Mouse (Mus musculus) spleen, postnatal 4 days (tissue): ENCODE measurements around the gene Cd9.
A peak's percentile ranks its signal among the peaks of the same experiment; 100 is the strongest.

ENCODE experiments used
- DNase-seq, 2 experiments: peaks; one replicate each; pipeline ENCODE4 v3.0.0; 2022; ENCODE audit warnings: low spot score in 2 of 2

The Cd9 gene

DNA sequence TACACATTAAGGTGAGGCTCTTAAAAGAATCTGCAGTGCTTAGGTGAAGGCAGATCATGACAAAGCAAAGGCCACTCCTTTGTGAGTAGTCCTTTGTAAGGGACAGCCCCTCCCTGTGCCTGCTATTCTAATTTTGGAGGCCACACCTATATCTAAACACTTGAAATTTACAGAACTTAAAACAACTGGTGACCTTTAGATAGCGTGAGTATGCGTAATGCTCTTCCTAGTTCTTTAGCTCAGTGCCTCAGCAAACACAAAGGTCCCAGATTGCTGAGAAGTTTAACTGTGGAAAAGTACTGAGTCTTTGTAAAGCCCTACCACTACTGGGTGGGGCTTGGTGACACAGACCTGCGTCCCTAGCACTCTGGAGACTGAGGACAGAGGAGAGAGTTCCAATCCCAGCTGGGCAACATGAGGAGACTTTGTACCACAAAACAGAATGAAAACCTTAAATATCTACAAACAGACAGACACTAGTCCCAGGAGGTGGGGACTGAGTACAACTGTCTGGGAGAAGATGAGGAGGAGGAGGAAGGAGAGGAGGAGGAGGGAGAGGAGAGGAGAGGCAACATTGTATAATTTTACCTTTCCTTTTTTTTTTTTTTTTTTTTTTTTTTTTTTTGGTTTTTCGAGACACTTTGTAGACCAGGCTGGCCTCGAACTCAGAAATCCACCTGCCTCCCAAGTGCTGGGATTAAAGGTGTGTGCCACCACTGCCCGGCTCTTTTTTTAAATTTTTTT lies 60.7 kb downstream of the Cd9 start:
- DNase-seq: no peak

DNA sequence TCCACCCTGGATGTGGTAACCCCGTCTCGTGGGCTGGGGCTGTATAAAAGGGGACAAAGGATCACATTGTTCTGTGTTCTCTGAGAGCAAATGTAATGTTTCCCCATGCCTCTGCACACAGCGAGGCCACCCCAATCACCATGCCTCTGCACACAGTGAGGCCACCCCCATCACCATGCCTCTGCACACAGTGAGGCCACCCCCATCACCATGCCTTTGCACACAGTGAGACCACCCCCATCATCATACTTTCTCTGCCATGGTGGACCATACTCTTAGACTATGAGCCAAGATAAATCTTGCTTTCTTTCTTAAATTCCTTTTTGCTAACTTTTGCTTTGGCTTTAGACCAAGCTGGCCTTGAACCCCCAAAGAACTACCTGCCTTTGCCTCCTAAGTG lies 61.3 kb downstream of the Cd9 start:
- DNase-seq: no peak

DNA sequence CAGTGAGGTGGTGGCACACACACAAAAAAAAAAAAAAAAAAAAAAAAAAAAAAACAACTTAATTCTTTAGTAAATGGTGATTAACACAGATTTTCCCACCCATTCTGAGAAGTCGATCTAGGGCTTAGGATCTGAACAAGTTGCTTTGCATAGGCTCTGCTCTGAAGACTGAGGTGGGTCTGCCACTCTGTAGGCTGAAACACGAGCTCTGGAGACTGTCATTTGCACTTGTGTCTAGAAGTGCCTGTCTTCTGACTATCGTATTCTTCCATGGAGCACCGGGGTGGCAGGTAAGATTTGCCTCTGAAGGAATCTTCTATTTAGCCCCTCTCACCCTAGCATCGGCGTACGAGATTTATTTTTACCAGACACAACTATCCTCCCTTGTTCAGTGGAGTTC lies 62.1 kb downstream of the Cd9 start:
- no peak for DNase-seq

DNA sequence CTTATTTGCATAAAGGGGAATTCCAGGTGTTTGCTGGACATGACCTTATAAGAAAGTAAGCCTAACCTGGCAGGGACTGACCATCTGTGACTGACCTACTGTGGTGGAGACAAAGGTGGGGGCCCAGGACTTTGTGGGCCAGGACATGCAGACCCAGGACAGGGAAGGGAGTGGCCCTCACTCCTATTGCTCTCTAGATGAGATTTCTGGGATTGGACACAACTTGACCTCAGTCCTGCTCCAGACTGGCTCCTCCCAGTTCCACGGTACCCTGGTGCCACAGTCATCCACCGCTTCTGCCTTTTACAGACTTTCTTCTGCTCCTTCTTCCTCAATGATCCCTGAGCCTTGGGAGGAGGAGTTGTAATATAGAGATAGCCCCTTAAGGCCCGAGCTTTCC lies 63.6 kb downstream of the Cd9 start:
- no peak for DNase-seq

GRCm38 (mm10) chr6:125430358-125430958 lies 64.1 kb downstream of the Cd9 start:
- DNase-seq: no peak

DNA sequence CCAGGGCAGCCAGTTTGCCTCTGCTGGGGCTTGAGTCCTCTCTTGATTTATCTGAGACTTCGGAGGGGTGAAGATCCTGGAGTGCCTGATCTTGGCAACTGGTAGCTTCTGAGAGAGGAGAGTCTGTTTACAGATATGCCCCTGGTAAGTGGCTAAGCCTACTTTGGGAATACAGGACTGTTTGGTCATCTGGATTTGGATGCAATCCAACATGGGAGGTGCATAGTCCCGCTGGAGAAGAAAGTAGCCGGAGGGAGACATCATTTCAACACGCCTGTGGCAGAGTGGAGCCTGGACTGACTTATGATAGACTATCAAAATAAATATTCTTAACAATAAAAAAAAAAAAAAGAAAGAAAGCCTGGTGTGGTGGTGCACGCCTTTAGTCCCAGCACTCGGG lies 64.8 kb downstream of the Cd9 start:
- DNase-seq: no peak

DNA sequence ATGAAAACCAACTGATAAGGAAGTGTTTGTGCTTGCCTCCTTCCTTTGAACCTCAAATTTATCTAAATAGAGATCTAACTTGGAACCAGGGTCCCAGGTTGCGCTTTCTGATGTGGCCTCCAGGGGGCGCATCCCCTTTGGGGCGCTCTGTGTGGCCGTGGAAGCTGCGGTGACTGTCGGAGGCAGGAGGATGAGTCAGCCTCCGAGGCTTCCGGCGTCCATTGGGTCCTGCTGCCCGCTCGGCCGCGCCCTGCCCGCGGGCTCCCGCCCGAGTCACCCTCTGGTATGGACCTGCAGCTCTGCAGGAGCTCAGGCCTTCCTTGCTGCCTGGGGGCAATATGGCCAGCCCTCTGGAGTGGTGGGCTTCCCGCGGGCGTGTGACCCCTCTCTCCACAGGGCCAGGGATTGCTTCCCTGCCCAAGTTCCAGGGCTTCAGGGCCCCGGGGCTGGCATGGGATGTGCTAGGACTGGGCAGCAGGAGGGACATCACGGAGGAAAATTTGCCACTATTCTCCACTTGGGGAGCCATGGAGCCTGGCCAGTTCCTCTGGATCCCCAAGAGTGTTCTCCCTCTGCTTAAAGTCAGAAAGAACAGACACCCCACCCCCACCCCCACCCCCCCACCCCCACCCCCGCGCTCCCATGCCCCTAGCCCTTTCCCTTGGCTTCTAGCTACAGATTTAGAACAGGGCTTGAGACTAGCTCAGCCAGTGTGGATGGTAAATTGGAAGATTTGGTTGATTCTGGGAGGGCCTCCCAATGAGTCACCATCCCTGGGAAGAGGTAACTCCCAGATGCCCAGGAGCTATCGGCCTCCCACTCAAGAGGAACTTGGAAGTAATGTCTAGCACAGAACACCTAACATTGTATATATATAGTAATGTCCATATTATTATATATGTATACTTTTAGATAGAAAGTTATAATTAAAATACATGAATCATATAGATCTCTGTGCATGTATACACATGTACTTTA lies 67.9 kb downstream of the Cd9 start:
- DNase-seq: peak; percentile 80 to 93

DNA sequence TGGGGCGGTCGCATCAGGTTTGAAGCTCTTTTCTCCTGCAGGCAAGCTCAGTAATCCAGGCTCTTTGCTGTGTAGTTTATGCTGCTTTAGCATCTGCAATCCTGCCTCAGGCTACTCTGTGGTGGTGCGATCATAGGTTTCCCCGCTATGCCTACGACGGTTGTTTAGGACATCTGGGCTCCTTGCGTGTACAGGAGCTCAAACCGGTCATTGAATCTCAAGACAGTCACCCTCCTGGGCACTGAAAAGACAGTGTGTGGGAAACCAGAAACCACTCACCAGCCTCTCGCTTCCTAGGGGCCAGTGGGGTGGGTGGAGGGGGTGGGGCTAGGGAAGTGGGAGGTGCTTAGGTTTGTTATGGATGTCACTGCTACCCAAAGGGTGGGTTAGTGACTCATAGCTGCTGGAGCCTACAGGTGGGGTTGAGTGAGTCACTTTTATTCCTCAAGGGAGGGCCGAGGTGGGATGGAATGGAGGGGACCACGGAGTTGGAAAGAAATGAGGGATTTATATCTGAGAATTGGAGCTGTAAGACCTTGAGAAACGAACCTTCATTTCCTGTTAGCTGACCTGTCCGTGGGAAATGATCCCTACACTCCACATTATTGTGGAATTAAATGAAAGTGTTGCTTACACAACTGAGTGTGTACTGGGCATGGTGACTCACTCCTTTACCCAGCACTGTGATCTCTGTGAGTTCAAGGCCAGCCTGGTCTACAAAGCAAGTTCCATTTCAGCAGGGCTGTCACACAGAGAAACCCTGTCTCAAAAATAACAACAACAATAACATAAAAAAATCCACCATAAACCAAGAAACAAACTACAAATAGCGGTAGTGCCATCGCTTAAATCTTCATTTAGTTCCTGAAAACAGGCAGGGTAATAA lies 69.1 kb downstream of the Cd9 start:
- DNase-seq: no peak

DNA sequence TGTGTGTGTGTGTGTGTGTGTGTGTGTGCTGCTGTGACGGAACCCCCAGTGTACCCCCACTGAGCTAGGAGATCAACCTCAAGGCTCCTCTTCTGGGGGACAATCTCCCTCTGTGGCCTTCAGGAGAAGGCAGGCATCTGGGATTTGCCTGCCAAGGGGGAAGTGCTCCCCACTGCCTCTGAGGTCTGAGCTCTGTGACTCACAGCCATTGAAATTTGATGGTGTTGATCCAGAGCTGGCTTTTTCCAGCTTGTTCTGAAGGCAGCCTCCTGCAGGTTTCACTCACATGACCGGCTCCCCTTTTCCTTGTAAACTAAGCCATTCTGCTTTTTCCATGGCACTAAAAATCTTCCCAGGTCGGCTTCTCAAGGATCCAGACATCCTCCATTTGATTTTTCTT lies 70.4 kb downstream of the Cd9 start:
- DNase-seq: no peak

GRCm38 (mm10) chr6:125423507-125423906 lies 71.1 kb downstream of the Cd9 start:
- DNase-seq: no peak

GRCm38 (mm10) chr6:125423099-125423498 lies 71.5 kb downstream of the Cd9 start:
- DNase-seq: no peak

DNA sequence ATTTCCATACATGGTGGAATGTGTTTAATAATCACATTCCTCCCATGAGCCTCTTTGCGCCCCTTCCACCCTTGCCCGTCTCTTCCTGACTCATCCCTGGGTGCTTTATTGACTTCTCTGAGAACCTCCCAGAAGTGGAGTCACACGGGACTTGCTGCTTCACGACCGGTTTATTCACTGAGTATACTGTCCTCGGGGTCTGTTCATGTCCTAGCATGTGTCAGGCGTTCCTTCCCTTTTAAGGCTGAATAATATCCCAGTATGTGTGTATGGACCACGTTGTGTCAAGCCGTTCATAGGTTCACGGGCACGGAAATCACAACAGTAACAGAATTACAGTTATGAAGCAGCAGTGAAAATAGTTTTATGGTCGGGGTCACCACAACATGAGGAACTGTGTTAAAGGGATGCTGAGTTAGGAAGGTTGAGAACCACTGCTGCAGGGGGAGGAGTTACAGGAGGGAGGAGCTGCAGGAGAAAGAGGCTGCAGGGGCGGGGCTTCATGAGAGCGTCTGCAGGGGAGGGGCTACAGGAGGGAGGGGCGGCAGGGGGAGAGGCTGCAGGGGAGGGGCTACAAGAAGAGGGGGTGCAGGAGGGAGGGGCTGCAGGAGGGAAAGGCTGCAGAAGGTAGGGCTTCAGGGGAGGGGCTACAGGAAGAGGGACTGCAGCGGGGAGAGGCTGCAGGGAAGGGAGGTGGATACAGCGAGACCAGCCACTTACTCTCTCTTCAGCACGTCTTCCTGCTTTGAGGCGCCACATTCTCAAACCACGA lies 72.4 kb downstream of the Cd9 start:
- DNase-seq: peak in 1 of 2 experiments; percentile 56

DNA sequence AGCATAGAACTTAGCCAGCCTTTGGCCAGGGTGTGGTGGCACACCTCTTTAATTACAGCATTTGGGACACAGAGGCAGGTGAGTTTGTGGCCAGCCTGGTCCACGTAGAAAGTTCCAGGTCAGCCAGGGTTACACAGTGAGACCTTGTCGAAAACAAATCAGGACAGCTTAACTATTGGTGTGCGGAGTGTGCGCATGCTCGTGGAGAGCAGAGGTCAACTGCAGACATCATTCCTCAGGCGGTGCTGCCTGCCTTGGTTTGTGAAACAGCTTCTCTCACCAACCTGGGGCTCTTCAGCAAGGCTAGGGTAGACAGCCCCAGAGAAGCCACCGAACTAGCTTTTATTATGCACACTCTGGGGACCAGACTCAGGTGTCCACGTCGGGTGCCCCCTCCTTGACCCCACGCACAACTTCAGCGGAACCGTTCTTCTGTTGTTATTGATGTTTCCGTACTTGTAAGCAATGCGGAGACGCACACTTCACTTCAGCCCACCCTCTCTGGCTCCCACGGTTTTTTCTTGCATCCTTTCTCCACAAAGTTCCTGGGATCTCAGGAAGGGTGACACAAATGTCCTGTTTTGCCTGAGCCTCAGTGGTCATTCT lies 74.0 kb downstream of the Cd9 start:
- DNase-seq: no peak

GRCm38 (mm10) chr6:125418744-125419143 lies 75.8 kb downstream of the Cd9 start:
- peak; percentile 71 to 91 for DNase-seq

DNA sequence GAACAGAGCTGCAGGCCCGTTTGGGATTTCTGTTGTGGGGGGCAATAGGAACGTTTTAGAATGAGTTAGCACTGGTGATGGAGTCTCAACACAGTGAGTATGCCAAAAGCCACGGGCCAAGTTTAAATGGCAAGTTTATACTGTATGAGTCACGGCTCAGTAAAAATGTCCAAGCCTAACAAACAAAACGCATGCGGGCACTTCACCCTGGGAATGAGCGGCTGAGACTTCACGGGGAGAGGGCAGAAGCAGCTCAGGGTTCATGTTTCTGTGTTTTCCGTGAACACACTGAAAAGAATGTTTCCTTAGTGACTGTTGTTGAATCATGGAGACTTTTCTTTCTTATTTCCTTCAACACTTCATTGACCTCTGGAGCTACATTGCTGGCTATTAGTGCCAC lies 81.3 kb downstream of the Cd9 start:
- DNase-seq: no peak

- no peak for DNase-seq
Measured at GRCm38 (mm10) chr6:125411661-125412060, 82.9 kb downstream of the Cd9 start.

DNA sequence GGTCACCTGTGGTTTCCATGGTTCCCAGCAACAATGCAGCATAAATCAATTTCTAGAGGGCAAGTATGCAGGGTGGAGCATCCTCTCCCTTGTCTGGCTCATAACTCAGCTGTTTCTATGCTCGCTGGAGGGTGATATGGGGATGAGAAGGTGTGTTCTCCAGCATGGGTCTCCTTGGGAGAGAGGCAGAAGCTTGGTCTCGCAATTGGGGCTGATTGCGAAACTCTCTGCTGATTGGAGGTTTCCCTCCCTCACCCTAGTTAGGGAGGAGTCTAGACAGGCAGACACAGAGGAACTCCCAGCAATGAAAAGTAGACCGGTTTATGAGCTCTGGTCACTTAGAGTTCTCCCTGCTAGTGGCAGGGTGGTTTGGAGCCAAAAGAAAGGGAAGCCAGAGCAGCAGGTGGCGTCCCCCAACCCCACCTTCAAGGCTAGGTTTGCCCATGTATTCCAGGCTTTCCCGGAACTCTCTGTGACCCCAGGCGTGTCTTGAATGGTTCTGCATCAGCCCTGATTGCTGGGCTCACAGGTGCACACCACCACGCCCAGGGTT lies 83.5 kb downstream of the Cd9 start:
- DNase-seq: no peak

GRCm38 (mm10) chr6:125410551-125410950 lies 84.0 kb downstream of the Cd9 start:
- no peak for DNase-seq
